Mouse (Mus musculus): ENCODE measurements around the gene Rps19bp1.

Rps19bp1 gene

DNA sequence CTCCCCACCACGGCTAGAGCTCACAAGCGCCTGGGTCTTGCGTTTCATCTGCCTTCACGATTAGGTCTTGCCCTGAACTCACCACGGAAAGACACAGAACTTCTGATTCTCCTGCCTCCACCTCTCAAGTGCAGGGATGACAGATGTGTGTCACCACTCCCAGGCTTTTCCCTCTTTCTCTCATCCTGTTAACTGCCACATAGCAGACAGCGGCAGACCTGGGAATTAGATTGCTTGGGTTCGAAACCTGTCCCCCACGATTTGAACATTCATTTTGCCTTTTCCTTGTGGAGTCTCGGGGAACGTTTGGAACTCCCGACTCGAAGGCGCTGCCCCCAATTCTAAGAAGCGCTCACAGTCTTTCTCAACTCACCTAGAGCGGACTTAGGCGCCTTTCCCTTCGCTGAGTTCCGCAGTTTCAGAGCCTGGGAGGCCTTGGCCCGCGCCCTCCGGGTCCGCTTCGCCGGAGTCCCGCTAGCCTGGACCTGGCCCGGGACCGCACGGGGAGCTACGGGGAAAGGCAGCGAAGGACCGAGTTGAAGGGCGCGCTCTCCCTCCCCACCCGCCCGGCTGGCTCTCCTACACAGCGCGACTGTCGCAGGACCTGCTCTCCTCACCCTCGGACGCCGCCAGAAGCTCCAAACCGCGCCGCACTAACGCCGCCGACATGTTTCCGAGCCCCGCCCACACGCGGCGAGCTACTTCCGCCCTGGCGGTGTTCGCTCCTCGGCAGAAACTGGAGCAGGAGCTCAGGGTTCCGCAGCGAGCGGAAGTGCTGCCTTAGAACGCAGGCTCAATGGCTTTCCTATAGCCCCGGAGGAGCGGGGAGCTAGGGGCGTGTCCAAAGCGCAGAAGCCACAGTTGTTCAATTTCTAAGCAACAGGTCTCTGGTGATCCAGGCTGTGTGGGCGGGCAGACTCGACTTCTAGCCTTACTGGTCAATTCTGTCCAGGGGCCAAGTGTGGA lies at the start of gene Rps19bp1:
Gene Rps19bp1, minus strand, starts transcription at position 706 of the 966 bp plus-strand sequence.
- no peak for DNase-seq (ENCODE audit: low spot score)

DNA sequence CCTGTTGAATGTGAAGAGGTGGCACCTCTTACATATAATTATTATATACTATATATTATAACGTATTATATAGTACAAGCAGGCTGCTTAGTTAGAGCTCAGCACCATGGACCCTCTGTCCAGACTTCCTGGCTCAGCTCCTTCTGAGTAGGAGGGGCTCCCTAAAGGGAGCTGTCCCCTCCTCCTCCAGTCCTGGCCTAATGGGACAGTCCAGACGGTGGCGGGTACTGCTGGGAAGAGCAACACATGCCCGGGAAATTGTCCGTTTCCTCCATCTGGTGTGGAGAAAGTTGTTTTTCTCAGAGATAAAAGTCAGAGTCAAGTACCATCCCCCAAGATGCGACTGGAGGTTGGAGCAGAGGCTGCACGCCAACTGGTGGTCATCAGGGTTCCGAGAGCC lies 42.0 kb upstream of the Rps19bp1 start:
- no peak for DNase-seq (ENCODE audit: low spot score)

DNA sequence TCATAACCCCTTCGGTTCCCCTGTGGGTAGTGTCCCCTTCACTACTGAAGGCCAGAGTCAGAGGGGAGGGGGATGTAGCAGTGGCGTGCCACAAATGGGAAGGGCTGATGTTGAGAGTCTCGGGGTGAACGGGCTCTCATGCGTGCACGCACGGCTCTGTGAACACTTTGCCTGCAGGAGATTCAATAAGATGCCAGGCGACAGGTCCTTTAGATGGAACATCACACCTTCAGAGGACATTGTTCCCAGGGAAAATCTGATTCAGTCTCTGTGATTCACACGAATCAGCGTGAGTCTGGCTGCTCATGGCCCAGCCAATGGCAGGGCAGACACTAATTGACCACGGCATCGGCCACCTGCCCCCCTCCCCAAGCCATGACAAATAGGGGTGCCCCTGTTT lies 40.1 kb upstream of the Rps19bp1 start:
- DNase-seq (ENCODE audit: low spot score): no peak

DNA sequence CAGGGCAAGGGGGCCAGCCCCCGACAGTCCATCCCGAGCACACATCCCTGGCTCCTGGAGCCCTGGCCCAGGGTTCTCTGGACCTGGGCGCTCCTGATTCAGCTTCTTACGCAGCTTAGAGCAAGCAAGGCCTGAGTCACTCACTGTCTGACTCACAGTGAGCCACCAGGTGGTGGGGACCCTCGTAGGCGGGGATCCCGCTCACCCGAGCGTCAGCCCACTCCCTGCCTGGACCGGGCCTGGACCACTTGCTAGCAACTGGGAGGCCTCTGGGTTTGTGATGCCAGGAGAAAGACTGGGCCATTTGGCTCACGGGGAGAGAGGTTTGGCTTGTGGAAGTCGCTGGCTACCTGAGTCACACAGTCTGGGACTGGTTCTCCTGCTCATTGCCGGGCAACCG lies 39.7 kb upstream of the Rps19bp1 start:
- no peak for DNase-seq (ENCODE audit: low spot score)

DNA sequence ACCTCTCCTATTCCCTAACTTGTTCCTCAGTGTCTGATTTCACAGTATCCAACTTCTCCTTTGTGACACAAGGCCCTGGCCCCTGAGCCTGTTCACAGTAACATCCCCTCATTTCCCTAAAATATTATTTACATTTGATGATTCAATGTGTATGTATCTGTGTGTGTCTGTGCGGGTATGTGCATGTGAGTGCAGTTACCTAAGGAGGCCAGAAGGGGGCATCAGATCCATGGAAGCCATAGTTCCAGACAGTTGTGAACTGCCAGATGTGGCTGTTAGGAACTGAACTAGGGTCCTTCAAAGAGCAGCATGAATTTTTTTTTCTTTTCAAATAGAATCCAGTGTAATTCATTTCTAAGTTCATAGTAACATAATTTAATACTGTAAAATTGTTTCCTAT lies 33.0 kb upstream of the Rps19bp1 start:
- DNase-seq (ENCODE audit: low spot score): no peak

DNA sequence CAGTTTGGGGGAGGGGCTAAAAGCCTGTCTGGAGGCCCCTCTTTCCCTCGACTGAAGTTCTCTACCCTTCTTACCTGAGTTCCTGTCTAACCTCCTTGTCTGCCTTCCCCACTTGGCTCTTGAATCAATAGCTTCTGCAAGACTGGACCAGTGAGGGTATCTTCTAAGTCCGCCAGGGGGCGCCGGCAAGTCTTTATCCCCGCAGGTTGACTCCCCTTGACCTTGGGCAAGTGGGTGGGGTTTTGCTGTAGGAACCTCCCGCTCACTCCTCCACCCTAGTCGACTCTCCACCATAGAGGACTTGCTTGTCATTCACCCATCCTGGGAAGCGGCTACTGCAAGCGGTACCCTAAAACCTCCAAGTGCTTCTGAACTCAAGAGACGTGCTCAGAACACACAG lies 25.3 kb upstream of the Rps19bp1 start:
- DNase-seq (ENCODE audit: low spot score): no peak

DNA sequence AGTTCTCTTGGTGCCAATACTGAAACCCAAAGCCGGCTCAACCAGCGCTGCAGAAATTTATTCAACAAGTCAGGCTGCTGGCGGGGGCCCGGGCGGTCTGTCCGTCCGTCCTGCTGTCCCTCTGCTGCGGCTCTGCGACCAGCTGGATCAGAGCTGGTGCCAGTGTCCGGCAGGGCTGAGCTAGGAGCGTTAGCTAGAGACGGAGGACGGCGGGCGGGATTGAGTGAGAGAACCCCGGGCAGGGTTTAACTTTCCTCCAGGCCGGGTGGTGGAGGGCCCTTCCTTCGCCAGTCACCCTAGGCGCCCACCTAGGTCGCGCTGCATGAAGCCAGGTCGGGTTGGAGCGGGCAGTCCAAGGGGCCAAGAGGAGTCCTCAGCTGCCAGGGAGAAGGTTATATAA lies 23.9 kb upstream of the Rps19bp1 start:
- DNase-seq (ENCODE audit: low spot score): no peak

DNA sequence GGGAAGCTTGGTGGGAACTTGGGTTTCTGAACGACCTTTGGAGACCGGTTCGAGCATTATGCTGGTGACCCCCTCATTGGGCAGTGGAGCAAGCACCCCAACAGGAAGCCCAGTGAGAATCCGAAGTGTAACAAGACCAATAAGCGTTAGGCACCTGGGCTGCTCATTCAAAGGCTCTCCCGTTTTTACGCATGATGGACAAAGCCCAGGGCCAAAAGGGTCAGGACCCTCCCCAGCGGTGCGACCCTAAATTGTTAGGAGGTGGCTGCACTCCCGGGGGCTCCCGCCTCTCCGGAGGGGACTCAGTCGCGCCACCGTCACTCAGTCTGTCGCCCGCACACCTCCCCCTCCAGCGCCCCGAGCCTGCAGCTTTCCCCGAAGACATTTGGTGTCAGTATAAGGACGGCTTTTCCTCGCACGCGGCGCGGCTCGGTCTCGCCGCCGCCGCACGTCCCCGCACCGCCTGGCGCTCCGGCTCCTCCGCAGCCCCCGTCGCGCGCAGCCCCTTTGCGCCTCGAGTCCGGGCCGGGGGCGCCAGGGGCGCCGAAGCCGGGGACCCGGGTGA lies 22.8 kb upstream of the Rps19bp1 start, which contains the start of gene Cacna1i:
Gene Cacna1i, plus strand, starts transcription at position 388 of the 565 bp plus-strand sequence.
- DNase-seq (ENCODE audit: low spot score): no peak

DNA sequence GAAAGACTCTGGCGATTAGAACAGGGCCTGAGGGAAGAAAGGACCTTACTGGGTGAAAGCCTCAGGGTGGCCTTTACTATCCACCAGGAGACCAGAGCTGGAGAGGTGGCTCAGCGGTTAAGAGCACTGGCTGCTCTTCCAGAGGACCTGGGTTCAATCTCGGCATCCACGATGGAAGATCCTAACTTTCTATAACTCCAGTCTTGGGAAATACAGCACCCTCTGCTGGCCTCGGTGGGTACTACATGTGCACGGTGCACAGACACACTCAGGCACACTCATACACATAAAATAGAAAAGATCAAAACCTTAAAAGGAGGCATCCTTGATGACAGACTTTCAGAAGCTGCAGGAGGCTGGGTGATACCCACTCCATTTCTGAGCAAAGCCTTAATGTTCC lies 16.5 kb upstream of the Rps19bp1 start:
- DNase-seq (ENCODE audit: low spot score): no peak

DNA sequence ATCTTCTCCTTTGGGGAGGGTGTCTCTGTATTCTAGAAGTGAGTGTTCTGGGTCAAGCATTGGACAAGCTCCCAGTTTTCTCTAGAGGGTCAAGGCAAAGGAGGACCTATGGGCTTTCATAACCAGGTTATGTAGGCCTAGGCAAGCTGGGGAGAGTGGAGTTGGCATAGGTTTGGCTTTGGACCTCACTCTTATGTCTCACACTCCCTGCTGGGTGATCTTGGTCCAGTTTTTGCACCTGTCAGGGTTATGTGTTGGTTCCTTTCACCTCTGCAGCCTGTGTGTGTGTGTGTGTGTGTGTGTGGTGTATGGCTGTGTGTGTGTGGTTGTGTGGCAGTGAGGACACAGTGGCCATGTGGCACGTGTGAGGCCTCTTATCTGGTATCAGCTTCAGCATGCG lies 14.9 kb upstream of the Rps19bp1 start:
- DNase-seq (ENCODE audit: low spot score): no peak

DNA sequence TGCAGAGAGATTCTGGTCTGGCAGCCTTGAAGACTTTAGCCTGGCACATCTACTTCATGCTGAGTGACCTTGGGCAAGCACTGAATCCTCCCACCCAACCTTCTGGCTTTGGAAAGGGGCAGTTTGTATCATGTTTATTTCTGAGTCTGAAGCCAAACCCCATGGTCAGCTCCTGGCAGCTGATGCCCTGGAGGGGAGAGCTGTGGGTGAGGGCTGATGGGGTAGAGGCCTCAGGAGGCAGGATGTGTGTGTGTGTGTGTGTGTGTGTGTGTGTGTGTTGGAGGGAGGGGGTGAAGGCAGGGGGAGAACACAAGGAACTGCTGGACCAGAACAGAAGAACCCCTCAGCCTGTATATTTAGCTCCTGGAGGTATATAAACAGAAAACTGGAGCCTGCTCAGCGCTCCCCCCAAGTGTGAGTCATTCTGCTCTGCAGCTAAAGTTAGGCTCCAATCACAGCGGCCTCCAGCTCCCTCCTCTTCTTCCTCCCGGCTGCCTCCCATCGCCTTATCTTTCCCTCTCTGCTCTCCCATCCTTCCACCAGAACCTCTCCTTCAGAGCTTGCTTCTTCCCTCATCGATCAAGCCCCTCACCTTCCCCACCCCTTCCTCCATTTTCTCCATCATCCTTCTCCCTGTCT lies 14.1 kb upstream of the Rps19bp1 start:
- DNase-seq (ENCODE audit: low spot score): no peak

DNA sequence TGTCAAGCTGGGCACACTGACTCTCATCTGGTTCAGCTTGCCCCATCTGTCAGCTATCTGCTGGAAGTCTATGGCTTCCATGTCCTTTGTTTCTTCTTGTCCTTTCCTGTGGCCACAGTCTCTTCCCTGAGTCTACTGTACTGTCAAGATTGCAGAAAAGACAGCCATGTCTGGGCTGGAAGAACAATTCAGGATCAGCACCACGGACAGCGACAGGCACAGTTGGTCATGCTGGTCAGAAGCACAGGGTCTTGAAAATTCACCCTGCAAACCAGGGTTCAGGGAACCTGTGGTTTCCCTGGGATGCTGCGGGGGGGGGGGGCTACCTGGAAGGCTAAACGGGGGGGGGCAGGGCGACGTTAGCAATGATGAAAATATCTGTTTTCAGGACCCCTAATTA lies 13.5 kb upstream of the Rps19bp1 start:
- DNase-seq (ENCODE audit: low spot score): no peak

DNA sequence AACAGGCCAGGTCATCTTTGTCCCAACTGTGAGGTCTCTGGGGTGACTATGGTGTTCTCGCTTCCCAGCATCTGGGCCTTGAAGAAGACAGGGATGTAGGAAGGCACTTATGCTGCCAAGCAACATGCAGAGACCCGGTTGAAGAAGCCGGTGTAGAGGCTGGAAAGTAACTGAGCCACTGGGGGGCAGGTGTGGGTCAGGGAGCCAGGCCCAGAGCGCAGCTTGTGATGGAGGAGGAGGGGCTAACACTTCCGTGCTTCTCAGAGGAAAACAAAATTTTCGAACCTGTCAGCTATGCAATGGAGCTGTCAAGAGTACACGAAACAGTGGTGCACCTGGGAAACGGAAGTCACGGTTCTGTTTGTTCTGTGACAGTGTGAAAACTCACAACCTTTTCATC lies 13.0 kb upstream of the Rps19bp1 start:
- no peak for DNase-seq (ENCODE audit: low spot score)

DNA sequence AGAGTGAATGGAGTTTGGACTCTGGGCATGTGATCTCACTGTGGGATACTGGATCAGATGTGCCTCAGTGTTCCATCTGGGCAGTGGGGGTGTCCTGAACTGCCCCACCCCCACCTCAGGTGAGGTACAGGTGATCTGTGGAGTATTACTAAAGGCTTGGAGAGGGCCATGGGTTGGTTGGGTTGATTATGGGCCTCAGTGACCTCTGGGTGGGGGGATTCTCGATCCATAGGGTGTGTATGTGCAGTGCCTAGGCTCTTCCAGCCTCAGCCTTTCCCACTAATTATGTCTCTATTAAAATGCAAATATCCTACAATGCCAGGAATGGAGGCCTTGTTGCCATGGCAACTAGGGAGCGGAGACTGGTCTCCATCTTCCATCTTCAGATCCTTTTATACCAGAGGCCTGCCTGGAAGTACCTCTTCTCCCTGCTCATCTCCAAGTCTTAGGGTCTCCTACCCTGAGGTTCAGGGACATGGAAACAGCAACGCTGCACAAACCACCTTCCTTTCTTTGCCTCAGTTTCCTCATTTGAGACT lies 7.8 kb upstream of the Rps19bp1 start:
- no peak for DNase-seq (ENCODE audit: low spot score)

DNA sequence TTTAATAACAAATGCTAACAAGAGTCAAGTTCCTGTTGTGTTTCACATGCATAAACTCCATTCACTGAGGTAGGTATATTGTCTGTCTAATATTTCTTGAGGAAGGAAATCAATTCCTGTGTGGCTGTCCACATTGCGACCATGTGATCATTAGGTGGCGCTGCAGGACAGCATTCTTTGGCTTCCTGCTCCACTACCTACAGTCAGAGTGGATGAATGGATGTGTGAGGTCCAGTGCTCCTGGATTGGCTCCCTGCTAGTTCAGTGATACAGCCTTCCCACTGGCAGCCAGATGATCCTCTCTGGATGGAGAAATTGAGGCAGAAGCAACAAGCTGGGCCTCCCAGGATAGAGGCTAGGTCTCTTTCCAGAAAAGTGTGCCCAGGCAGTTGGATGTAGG lies 2.2 kb upstream of the Rps19bp1 start:
- no peak for DNase-seq (ENCODE audit: low spot score)

DNA sequence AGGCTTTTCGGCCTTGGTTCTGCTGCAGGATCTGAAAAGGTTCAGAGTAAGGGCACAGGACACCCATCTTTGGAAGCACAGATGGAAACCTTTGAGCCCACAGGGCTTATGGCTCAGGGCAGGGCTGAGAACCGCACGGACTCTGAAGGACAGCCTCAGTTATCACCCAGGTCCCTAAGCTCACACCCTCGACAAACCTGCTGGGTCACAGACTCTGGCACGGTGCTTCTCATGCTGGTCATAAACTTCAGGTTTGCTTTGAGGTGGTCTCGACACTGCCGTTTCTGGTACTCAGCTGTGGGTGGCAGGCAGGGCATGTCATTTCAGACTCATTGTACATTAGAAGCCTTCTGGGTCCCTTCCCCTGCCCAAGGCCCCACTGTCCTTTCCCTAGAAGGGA lies 3.0 kb downstream of the Rps19bp1 start:
- no peak for DNase-seq (ENCODE audit: low spot score)

DNA sequence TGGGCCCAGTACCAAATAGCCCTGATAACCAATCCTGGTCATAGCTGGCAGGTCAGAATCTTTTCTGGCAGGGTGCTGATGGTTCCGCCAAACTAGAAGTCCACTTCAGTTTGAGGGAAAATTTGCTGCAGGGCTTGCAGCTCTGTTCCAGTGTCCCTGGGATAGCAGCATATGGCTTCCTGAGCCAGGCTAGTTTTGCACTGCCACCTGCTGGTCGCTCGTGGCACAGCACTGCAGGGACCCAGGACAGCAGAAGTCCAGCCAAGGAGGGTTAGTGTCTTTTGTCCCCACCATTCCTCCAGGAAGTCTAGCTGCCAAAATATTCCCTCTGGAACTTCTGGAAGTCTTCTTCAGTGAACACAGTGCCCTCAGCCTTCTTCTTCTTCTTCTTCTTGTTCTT lies 3.4 kb downstream of the Rps19bp1 start:
- peak; percentile 51 for DNase-seq (ENCODE audit: low spot score)

DNA sequence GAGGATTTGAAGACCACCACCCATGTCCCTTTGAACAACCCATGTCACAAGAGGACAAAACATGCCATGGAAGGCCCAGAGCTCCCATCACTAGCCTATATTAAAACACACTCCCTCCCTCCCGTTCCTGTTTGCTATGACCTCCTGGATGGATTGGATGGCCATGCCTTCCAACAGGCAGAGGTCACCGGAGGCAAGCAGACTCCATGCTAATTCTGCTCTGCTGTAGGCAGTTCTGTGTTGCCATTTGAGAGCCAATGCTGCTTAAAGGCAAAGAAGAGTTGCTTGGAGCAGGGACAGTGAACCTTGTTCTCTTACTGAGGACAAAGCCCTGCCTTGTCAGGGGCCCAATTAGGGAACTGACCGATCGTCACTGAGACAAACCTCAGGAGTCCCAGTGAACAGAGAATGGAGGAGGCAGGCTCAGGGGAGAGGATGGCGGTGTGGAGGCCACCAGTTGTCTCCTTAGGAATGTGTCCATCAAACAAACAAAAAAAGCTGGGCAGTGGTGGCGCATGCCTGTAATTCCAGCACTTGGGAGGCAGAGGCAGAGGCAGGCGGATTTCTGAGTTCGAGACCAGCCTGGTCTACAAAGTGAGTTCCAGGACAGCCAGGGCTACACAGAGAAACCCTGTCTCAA lies 4.6 kb downstream of the Rps19bp1 start:
- DNase-seq (ENCODE audit: low spot score): no peak

DNA sequence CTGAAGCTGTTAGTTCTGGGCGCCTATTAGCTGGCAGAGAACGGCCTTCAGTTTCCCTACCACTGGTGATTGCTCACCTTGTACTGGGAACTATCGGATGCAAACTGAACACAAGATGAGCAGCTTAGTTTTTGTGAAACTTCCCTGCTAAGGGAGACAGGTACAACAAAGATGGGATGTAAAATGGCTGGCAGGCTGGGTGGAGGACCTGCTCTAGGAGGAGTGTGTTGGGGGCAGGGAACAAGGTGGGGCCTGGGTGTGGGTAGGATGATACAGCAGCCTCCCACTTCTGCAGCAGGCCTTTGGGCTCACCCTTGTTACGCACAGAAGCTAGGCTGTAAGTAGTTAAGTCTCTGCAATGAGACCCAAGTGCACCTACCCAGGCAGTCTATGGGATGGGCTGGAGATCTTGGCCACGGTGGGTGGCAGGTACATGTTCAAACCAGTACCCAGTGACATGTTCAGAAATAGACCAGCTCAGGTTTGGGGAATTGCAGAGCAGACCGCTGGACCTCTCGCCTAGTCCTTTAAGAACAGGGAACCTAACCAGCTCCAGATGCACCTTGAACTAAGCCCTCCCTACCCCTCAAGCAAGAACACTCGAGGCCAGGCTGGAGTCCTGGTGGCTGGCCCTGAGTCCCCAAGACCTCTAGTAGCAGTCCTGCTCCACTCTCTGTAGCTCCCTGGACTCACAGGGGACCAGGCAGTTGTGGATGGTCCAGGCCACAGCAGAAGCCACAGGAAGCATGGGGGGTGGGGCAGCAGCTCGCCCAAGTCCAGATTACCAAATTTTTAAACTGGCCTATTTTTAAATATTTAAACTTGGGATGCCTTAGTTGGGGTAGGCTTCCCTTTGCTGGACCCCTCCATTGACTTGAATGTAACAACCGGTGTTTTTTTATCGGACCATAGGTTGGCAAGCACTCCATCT lies 5.6 kb downstream of the Rps19bp1 start:
- DNase-seq (ENCODE audit: low spot score): no peak

DNA sequence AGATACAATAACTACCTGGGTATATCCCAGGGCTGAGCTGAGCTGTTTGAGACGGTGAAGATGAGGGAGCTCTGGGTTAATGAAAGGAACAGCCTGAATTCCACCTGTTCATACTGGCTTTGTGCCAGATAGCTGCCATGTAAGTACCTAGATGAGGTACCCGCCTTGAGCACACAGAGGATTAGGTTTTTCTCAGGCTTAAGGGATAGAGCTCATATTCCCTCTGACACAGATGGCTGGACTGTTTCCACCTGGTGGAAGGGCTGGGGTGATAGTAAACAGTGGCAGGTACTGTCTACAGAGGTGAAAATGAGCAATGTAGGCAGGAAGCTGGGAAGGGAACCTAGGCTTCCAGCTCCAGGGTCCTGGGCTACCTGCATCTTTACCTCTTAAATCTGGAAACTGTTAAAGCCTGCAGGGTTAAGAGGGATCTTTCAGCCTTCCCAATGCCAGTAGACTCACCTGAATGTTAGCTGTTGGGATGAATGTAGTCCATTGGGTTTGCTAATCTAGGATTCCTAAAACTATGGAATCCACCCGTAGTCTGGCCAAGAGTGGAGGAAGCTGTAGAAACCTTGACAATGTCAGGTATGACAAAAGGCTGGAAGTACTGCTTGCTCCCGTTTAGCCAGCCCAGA lies 6.4 kb downstream of the Rps19bp1 start:
- DNase-seq (ENCODE audit: low spot score): no peak

All from urinary bladder, postnatal 10 days (tissue).